Mouse (Mus musculus) ES-Bruce4 (cell line): ENCODE measurements around the gene Cryl1. TPM values are rescaled to one million over a fixed set of nuclear protein-coding genes. Genes with fewer than 3 reads are reported as not detected.

Experiments
- H3K27ac ChIP-seq: 2 replicates; pipeline ENCODE4 v1.5.1; 2012; ENCODE audit warnings: low read length, inconsistent platforms; ENCODE audit not compliant: insufficient read depth
- H3K27me3 ChIP-seq: 2 replicates; pipeline ENCODE4 v1.6.1; 2012; ENCODE audit warnings: mild to moderate bottlenecking, low read length, inconsistent platforms; ENCODE audit not compliant: control insufficient read depth, poor library complexity, insufficient read depth, severe bottlenecking
- H3K36me3 ChIP-seq: 2 replicates; pipeline ENCODE4 v1.6.1; 2012; ENCODE audit warnings: inconsistent platforms, mild to moderate bottlenecking, low read length, moderate library complexity; ENCODE audit not compliant: control insufficient read depth, poor library complexity, insufficient read depth, severe bottlenecking
- H3K4me1 ChIP-seq: one replicate; pipeline ENCODE4 v1.8.1; 2011; ENCODE audit warnings: low read length; ENCODE audit not compliant: control insufficient read depth, insufficient read depth
- H3K4me3 ChIP-seq: 2 replicates; pipeline ENCODE4 v1.5.1; 2011; ENCODE audit warnings: low read depth, mild to moderate bottlenecking, low read length
- H3K9ac ChIP-seq: 2 replicates; pipeline ENCODE4 v1.6.1; 2012; ENCODE audit warnings: low read depth, mild to moderate bottlenecking, inconsistent platforms; ENCODE audit not compliant: poor library complexity, severe bottlenecking
- H3K9me3 ChIP-seq: replicated peaks from 2 replicates; pipeline ENCODE4 v1.6.1; 2012; ENCODE audit warnings: mild to moderate bottlenecking, low read length, inconsistent platforms; ENCODE audit not compliant: control insufficient read depth, poor library complexity, insufficient read depth, severe bottlenecking
- CTCF ChIP-seq: IDR thresholded peaks from one replicate; pipeline ENCODE4 v1.8.1; 2011; ENCODE audit warnings: low read depth, low read length
- EP300 ChIP-seq: IDR thresholded peaks from 2 replicates; pipeline ENCODE4 v1.6.1; 2011; ENCODE audit warnings: low read depth, low read length; ENCODE audit not compliant: insufficient read depth
- POLR2A ChIP-seq: IDR thresholded peaks from one replicate; pipeline ENCODE4 v1.8.1; 2011; ENCODE audit warnings: low read length; ENCODE audit not compliant: insufficient read depth
- polyA plus RNA-seq: library from polyadenylated mRNA; stranded (reverse); fragments of >200 nt; gene quantifications from 2 replicates; pipeline ENCODE4 v1.2.4, GENCODE M21; 2011; ENCODE audit warnings: low read depth; ENCODE audit not compliant: missing spikeins, insufficient read depth, insufficient read length

Cryl1 gene
- polyA plus RNA-seq, 1 experiment: 10.5 TPM

DNA sequence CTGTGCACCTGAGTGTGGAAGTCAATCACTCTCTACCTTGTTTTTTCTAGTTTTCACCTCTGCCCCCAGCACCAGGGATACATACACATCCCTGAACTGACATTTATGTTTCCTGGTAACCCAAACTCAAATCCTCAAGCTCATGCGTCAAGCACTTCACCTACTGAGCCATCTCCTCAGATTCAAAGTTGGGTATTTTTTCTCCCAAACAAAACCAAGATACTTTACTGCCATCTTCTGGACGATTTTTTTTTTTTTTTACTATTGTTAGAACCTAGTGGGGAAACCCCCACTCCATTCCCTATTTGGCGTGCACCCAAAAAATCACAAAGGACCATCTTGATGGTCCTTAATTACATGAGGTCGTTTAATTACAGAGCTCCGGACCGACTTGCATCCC is 10.8 kb upstream of the Cryl1 start:
- TF ChIP-seq CTCF: no peak
- no peak for TF ChIP-seq POLR2A
- TF ChIP-seq EP300: no peak
- no peak overlapping the region for H3K27ac ChIP-seq
- no peak overlapping the region for H3K9ac ChIP-seq
- no peak overlapping the region for H3K4me3 ChIP-seq
- H3K4me1 ChIP-seq: peaks cover 1% of the 10 kb centered on the region
- H3K9me3 ChIP-seq: no peaks in the 10 kb centered on the region
- no peaks in the 10 kb centered on the region for H3K36me3 ChIP-seq
- H3K27me3 ChIP-seq: no peaks in the 10 kb centered on the region

DNA sequence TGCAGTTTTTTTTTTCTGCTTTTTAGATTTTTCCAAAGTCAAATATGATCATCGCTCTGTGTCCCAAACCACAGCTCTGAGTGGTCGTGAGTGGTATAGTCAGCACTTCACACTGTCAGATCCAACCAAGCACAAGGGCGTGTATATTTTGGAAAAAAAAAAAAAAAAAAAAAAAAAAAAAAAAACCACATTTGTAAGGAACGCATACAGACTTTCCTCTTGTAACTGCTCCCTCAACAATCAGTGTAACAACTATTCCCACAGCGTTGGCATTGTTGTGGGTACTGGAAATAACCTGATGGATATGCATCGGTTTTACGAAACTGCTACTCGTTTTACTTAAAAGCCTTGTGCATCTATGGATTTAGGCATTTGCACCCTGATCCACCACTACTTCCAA is 9.8 kb upstream of the Cryl1 start:
- no peak overlapping the region for H3K27ac ChIP-seq
- no peaks in the 10 kb centered on the region for H3K9me3 ChIP-seq
- no peak overlapping the region for H3K9ac ChIP-seq
- H3K4me3 ChIP-seq: no peak overlapping the region
- peaks cover 1% of the 10 kb centered on the region for H3K4me1 ChIP-seq
- H3K36me3 ChIP-seq: no peaks in the 10 kb centered on the region
- TF ChIP-seq POLR2A (no peak), CTCF (no peak), EP300 (no peak)
- H3K27me3 ChIP-seq: no peaks in the 10 kb centered on the region

DNA sequence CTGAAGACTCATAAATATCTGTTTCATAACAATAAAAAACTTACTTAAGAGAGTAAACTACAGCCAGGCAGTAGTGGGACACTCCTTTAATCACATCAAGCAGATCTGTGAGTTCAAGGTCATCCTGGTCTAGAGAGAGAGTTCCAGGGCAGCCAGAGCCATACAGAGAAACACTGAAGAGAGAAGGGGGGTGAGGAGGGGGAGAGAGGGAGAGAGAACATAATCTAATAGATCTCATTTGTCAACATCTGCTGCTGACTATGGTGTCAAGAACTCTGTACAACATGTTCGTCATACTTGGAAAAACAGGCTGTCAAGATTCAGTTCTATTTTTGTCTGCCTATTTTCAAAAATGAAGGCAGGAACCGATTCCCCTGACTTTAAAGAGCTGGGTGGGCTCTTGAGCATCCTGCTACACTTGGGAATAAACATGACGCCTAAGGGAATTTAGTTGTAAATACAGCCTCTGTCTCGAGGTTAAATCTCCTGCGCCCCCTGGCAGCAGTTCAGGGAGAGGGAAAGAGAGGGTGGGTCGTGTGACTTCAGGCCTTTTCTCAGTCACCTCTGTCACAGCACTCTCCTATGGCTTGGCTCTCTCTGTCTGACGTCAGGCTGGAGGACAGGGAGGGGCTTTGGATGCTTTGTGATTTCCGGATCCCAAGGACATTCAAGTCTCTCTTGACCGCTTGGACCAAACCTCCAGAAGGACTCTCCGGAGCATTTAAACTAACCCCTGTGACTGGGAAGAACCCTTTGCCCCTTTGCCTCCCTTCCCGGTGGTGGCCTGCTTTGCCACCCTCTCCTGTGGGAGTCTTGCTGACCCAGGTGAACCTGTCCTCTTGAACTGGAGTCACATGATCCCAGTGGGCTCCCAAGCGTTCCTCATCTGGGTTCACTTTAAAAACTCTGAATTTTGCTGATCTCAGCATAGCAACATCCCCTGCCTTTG is 9.0 kb upstream of the Cryl1 start:
- Histone ChIP-seq H3K9me3 (no peaks in the 10 kb centered on the region), H3K27ac (no peak overlapping the region), H3K36me3 (no peaks in the 10 kb centered on the region), H3K4me3 (peak overlapping the region; percentile 66), H3K9ac (0 out of 2 replicates have a peak overlapping the region, but pooled peaks have one; percentile 2), H3K27me3 (no peaks in the 10 kb centered on the region), H3K4me1 (peaks cover 1% of the 10 kb centered on the region)
- TF ChIP-seq CTCF: peak; percentile 49
- 0 out of 2 replicates have a peak, but pooled peaks have one; percentile 45 for TF ChIP-seq EP300
- TF ChIP-seq POLR2A: no peak

DNA sequence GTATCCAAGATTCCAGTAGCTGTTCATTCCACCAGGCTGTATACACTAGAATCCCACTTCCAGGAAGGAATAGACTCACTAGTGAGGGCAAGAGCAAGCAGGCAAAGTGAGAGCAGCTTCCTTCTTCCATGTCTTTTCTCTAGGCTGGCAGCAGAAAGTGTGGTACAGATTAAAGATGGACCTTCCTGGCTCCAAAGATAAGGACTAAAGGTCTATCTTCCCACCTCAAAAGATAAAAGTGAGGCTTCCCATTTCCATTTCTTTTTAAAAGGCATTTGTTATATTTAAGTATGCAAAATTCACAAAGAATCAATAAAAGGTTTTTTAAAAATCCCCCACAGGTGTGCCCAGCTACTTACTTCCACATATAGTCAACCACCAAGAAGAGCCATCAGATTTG is 4.5 kb upstream of the Cryl1 start:
- H3K36me3 ChIP-seq: no peaks in the 10 kb centered on the region
- no peak overlapping the region for H3K4me3 ChIP-seq
- no peak overlapping the region for H3K27ac ChIP-seq
- no peak for TF ChIP-seq POLR2A
- no peak for TF ChIP-seq CTCF
- no peak for TF ChIP-seq EP300
- H3K27me3 ChIP-seq: no peaks in the 10 kb centered on the region; the same call in 1 of the 2 replicates
- H3K4me1 ChIP-seq: peaks cover 1% of the 10 kb centered on the region
- H3K9me3 ChIP-seq: no peaks in the 10 kb centered on the region
- no peak overlapping the region for H3K9ac ChIP-seq

DNA sequence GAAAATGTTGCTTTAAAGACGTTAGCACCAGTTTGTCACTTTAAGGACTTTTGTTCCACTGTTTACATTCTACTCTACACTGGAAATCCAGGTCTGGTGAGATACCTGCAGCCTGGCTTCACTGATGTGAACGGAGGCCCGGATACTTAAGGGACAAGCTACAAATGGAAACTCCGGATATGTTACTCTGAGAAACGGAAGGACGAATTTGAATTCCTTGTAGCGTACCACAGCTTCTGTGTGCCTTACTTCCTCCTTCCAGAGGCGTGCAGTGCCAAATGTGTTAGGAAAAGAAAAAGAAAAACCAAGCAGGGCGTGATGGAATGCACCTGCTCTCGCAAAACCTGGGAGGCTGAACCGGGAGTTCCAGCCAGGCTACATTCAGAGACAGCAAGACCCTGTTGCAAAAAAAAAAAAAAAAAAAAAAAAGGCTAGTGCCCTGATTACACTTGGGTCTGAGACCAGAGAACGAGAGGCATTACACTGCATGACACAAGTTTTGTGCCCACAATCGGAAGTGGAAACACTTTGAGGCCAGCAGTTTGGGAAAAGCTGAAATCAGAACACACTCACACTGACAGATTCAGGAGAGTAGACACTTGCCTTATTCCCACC is 591 bp upstream of the Cryl1 start:
- Histone ChIP-seq H3K4me3 (peak overlapping the region; percentile 21), H3K27ac (no peak overlapping the region), H3K9ac (peak overlapping the region; percentile 30; the same call in 1 of the 2 replicates)

DNA sequence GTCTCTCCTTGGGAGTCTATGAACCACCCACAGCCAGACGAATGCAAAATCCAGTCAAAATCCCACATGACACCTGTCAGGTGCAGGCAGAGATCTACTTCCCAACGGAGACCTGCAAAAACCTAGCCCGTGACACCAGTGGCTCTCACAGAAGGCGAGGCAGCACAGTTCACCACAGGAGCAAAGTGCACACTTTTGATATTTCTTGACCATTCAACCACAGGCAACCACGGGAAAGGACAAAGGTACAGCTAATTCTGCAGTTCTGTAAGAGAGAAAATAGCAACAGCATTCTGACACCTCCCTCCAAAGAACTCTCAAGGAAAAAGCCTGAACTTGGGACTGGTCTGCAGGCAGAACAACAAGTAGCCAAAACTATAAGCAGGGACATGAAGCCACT is 1.1 kb downstream of the Cryl1 start:
- no peak for TF ChIP-seq POLR2A
- no peak for TF ChIP-seq CTCF
- no peak for TF ChIP-seq EP300
- Histone ChIP-seq H3K9ac (no peak overlapping the region), H3K27me3 (no peaks in the 10 kb centered on the region; the same call in 1 of the 2 replicates), H3K9me3 (no peaks in the 10 kb centered on the region), H3K4me3 (no peak overlapping the region), H3K36me3 (no peaks in the 10 kb centered on the region), H3K27ac (no peak overlapping the region), H3K4me1 (no peaks in the 10 kb centered on the region)

More for the DNA sequence above, 591 bp upstream of the Cryl1 start:
- Histone ChIP-seq H3K9me3 (no peaks in the 10 kb centered on the region), H3K36me3 (no peaks in the 10 kb centered on the region), H3K27me3 (no peaks in the 10 kb centered on the region; the same call in 1 of the 2 replicates), H3K4me1 (no peaks in the 10 kb centered on the region)
- TF ChIP-seq CTCF (no peak), EP300 (no peak), POLR2A (no peak)
